ENCODE assay signal across 9 mouse cellular contexts in the genomic region with DNA sequence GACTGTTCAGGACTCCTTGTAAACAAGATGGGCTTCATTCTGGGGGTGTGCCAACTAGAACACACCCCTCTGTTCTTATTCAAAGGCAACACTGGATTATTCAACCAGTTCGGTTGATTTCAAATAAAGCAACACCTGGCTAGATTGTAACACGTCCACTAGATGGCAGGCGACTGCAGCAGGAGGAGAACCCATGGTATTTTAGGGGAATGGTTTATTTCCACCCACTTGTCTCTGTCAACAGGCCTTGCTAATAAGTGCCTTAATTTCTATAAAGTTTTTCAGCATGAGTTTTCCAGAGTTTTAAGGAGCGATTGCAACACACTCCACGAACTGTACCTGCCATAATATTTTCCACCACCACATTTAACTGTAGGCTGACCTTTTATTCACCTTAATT.
DNase-seq lines count a peak whose midpoint lies in the region; TF ChIP-seq lines count a peak whose summit lies in the region.
"Had no signal": no experiment of that assay in that cellular context is flagged by ENCODE, and none has a peak within 500 bp of the region (broad histone marks: within the 10 kb centered on the region; RNA-seq: fewer than 3 reads in every experiment).

No protein-coding gene starts in this region.

- TF ChIP-seq CTCF in heart, adult 2 months (IDR thresholded peaks at IDR 0.05) = peak; percentile 79
- TF ChIP-seq CTCF in E14TG2a.4 (conservative IDR thresholded peaks at IDR 0.05; ENCODE audit: low read length) = peak; percentile 63

- no peaks in the 10 kb centered on the region for H3K9me3 ChIP-seq in E14TG2a.4 (ENCODE audit: low read length)
- H3K9me3 ChIP-seq: liver, embryonic 15.5 days had no signal

- no peak for TF ChIP-seq POLR2A in heart, adult 2 months (IDR thresholded peaks at IDR 0.05; ENCODE audit: insufficient read depth, low read depth, low read length)

- no peak overlapping the region for H3K27ac ChIP-seq in heart, adult 2 months
- H3K27ac ChIP-seq: liver, embryonic 15.5 days had no signal

- H3K79me2 ChIP-seq in heart, adult 2 months (replicated peaks; ENCODE audit: control insufficient read depth, insufficient read depth, low read length) = no peaks in the 10 kb centered on the region

- no peaks in the 10 kb centered on the region for H3K36me3 ChIP-seq in heart, adult 2 months (ENCODE audit: control insufficient read depth, insufficient read depth, low read length)
- no peaks in the 10 kb centered on the region for H3K36me3 ChIP-seq in E14TG2a.4 (ENCODE audit: insufficient read depth, low read length)
- H3K36me3 ChIP-seq: liver, embryonic 15.5 days had no signal

- H3K9ac ChIP-seq in heart, adult 2 months (ENCODE audit: low read depth, low read length) = no peak overlapping the region
- H3K9ac ChIP-seq: liver, embryonic 15.5 days had no signal

- intact Hi-C loops in heart, adult 2 months (cut with DNase I) = loop anchor here (2.0 to 10.0 kb wide), 2 partner anchors 945 to 1249 kb away; no protein-coding TSS in a partner anchor
- intact Hi-C loops in heart, postnatal 25 days (cut with DNase I) = loop anchor here (1.0 kb wide), 1 partner anchor 947 kb away; no protein-coding TSS in a partner anchor
- intact Hi-C loops in gastrocnemius, postnatal 14 days (cut with DNase I; ENCODE audit: low total_unique reads) = no loop called here

- H3K27me3 ChIP-seq in heart, adult 2 months (ENCODE audit: control insufficient read depth, insufficient read depth, low read length) = no peaks in the 10 kb centered on the region
- no peaks in the 10 kb centered on the region for H3K27me3 ChIP-seq in E14TG2a.4 (ENCODE audit: insufficient read depth, low read length)
- H3K27me3 ChIP-seq: liver, embryonic 15.5 days had no signal

- H3K4me1 ChIP-seq in heart, adult 2 months (ENCODE audit: control insufficient read depth, insufficient read depth, low read length) = no peaks in the 10 kb centered on the region
- peaks cover 5% of the 10 kb centered on the region; the same call in 1 of the 2 replicates for H3K4me1 ChIP-seq in E14TG2a.4 (replicated peaks; ENCODE audit: low read depth, low read length)
- H3K4me1 ChIP-seq: liver, embryonic 15.5 days had no signal

- whole genome bisulfite sequencing in heart, adult 2 months = 14% methylated on average over 5 of the region's 5 CpGs

- no peak overlapping the region for H3K4me3 ChIP-seq in heart, adult 2 months
- H3K4me3 ChIP-seq in E14TG2a.4 (replicated peaks; ENCODE audit: low read length) = no peak overlapping the region
- H3K4me3 ChIP-seq: liver, embryonic 15.5 days had no signal

- no peak for TF ChIP-seq EP300 in heart, adult 2 months (IDR thresholded peaks at IDR 0.05; ENCODE audit: insufficient read depth, low read depth, low read length)

- DNase-seq in heart, adult 2 months = no peak
- DNase-seq in heart, postnatal 25 days (ENCODE audit: low spot score) = no peak
- DNase-seq in cerebellum, adult 9-11 months = peak; percentile 31
- peak; percentile 36 for DNase-seq in gastrocnemius, postnatal 14 days
- peak; percentile 34 to 52 for DNase-seq in layer of hippocampus, postnatal 14 days (ENCODE audit: low spot score in 2 of 2)
- DNase-seq in lung, postnatal 4 days = peak; percentile 25 to 52
- peak; percentile 45 for DNase-seq in thymus, postnatal 4 days

Comparison
In these comparisons a context has a peak if more than half of its experiments do, and no peak if none do; other contexts are left out.
1. DNase-seq: peak in cerebellum, adult 9-11 months (single experiment), gastrocnemius, postnatal 14 days (single experiment), layer of hippocampus, postnatal 14 days (2 of 2), lung, postnatal 4 days (2 of 2) and thymus, postnatal 4 days (single experiment); none in heart, adult 2 months (0 of 2) and heart, postnatal 25 days (single experiment).